Mouse (Mus musculus) left cerebral cortex, adult 11 months (tissue): ENCODE measurements at regions not wholly inside any gene's neighbourhood (a gene's known extent, or its start where the extent isn't known, plus 50 kb on each side); places are given as distances from the start of the nearest gene placed in this dataset.

Experiments
- DNase-seq: peaks from one replicate; pipeline ENCODE4 v3.0.0; 2022; ENCODE audit warnings: low spot score

DNA sequence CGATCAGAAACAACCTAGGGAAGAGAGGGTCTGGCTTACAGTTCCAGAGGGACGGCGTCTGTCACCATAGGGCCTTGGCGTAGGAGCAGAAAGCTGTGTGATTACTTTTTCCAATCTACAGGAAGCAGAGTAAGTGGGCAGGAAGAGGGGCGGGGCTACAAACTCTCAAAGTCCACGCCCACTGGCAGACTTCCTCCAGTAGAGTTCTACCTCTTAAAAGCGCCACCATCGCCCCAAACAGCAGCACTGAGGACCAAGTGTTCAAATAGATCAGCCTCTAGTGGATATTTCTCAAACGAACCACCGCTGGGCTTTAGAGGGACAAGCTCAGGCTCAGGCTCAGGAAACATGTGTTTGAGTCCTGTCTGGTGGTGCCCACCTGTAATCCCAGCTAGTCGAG is 231.2 kb upstream of the Msx2 start:
- DNase-seq, result no peak

DNA sequence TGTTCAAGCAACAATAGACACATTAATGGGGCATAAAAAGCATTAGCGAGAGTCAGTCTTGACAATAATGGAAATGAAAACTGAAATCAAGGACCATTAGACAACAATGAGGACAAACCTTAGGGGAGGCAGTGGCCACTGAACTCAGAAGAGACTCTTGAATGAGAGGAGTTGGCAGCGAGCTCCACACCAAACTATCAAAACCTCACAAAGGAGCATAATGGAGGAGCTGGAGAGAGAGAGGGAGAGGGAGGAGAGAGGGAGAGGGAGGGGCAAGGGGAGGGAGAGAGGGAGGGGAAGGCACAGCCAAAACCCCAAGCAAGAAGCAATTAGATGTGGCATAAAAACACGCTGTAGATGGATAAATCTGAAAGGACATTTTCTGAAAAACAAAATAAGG is 227.4 kb upstream of the Msx2 start:
- DNase-seq, result no peak

DNA sequence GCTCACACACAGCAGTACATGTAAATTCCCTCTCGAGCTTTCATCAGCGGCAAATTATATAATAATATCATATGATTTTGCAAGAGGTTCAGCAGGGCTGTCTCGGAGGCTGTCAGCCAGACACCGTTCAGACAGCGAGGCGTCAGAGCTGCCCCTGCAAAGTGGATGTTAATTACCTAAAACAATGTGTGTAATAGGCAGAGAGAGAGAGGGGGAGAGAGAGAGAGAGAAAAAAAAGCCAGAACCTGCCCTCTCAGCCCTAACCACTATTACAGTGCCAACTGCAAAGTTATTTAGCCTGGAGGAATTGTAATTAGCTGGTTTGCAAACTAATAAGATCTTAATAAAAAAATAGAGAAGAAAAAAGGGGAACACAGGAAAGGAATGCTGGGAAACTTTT is 225.1 kb upstream of the Msx2 start:
- DNase-seq, result no peak

DNA sequence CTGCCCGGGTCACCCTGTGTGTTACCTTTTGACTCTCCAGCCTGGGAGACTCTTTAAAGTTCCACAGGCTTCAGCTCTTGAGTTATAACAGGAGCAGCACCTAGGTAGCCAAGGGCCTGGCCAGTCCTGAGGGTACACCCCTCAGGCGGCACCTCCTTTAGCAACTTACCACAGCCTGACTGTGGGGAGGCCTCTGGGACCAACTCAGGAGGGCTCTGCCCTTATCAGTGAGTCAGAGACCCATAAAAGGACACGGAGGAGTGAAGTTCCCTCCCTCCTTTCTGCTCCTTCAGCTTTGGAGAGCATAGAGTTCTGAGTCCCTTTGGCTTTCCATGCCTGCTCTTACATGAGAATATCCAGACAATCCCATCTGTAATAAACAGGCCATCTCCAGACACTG is 222.5 kb upstream of the Msx2 start:
- DNase-seq, result no peak

DNA sequence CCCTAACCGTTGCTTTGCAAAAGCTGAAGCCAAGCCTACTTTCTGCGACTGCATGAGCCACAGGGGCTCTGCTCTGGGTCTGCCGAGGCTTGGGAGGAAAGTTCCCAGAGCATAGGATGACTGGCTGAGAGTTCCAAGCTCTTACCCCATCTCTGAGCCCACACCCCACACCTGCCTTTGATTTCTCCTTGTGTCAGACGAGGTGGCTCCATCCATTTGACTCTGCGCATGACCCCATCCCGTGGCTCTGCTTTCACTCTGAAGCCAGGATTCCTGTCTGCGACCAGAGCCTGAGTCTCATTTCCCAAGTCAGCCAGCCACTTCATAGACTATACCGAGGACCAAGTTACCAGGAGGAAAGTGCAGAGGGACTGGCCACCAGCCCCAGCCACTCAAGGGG is 216.1 kb upstream of the Msx2 start:
- DNase-seq, result no peak

DNA sequence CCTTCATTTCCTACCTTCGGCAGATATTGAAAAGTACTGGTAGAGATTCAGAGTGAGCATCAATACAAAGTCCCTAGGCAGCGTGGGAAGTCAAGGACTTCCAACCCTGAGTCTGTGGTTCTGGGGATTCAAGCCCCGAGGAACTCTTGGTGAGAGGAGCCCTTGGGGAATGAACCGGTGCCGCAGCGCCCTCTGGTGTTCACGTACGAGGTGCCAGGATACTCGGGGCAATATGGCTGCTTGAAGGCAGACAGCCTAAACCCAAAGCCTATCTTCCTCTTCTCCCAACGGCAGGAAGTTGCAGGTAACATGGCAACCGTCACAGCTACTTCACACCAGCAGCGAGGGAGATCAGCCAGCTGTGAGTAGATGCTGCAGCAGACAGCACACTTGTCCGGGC is 215.6 kb upstream of the Msx2 start:
- peak; percentile 66 for DNase-seq

DNA sequence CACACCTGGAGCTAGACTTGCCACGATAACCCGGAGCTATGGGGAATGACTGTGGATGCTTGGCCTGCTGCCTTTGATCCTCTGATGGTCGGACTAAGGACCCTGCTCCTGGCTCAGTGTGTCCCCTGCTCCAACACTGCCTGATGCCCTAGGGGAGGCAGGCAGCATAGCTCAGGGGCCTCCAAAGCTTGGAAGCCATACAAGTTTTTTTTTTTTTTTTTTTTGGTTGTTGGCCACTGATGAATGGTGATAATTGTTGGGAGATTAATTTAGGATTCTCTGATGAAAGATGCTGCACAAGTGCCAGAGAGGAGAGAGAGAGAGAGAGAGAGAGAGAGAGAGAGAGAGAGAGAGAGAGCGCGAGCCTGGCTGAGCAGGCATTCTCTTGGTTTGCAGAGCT is 211.6 kb upstream of the Msx2 start:
- DNase-seq, result no peak

DNA sequence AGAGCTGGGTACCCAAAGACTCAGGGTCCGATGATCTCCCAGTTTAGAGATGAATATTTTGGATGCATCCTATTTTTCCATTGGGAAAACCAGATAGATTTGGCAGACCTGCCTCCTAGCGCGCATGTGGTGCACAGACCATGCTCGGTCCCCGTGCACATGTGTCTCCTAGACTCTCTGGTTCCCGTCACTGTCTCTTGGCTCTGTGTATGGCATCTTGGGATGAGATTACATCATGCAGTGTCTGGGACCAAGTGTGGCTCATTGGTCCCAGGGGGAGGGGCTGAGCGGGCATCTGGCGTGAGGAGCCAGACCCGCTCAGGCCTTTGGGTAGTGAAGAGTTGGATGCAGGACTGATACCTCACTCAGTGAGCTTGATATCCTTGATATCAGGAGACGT is 204.3 kb upstream of the Msx2 start:
- DNase-seq, result no peak

DNA sequence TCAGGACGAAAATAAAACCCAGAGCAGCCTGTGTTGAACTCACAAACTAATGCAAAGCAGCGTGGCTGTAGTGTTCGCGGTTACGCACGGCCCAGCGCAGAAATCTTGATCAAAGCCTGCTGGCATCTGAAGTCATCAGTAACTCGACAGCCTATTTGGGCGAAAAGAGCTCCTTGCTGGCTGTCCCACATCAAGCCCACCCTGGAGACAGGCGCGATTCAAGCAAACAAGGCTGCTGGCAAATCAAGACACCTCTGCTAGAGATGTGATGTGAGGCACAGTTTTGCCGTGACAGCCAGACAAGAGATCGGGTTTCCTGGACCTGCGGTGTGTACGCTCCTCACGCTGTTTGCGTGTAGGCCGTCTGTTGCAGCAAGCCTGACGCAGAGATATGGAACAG is 197.5 kb upstream of the Msx2 start:
- no peak for DNase-seq

DNA sequence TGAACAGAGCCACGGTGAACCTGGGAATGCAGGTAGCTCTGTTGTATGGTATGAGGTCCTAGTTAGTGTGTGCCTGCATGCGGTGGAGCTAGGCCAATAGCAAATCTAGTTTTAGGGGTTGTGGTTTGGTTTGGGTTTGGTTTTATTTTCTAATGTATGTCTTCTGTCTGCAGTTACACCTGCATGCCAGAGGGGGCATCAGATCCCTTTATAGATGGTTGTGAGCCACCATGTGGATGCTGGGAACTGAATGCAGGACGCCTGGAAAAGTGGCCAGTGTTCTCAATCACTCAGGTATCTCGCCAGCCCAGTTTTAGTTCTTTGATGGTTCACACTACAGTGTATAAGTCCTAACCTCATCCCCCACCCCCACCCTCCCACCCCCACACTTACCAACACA is 194.6 kb upstream of the Msx2 start:
- DNase-seq, result no peak

DNA sequence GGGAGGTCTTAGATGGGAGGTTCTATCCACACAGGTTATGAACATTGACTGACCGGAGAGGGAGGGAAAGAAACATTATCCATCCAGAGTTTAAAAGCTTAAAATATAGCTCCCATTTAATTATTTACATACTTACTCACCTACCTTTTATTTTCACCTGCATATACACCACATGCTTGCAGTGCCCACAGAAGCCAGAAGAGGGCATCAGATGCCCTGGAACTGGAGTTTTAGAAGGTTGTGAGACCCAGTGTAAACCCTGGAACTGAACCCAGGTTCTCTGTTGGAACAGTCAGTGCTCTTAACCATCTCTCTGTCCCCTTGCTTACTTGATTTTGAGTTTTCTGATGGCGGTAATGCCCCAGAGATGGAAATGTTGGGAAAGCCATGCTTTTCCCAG is 192.7 kb upstream of the Msx2 start:
- no peak for DNase-seq

DNA sequence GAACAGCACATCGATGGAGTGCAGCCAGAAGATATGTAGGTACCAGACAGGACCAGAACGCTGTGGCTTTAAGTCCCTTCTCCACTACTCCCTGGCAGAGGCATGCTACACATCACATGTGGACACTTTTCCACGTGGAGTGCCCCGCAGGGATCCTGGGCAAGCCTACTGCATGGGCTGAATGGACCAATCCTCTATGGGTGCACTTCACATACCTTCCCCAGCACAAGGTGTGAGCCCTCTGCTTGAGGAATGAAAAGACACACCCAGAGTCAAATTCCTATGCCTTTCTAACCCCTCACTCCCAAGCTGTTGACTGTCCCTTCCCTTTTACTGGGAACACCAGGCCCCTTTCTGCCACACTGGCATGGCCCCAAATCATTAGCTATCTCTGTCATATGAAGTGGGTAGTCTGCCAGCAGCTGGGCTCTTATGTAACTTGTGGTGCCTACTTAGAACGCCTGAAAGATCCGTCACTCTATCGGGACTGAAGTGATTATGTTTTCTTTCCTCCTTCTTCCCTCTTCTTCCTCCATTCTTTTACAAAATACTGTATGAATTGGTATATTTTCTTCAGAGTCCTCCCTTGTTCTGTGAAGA is 191.9 kb upstream of the Msx2 start:
- no peak for DNase-seq

DNA sequence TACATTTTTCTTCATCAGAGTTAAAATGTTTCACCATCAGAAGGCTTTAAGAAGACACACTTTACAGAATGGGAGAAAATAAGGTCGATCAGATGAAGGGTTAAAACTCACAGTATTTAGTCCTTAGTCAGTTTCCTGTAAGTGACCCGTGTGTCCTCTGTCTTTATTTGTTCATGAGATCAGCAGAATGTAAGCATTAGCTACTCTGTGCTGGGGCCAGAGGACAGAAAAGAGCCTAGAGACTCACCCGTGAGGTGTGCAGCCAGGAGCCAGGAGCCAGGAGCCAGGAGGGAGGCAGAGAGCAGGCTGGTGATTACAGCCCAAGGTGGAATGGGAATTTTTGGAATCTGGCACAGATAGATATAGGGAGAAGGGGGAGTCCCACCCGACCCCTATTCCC is 180.0 kb upstream of the Msx2 start:
- DNase-seq, result no peak

DNA sequence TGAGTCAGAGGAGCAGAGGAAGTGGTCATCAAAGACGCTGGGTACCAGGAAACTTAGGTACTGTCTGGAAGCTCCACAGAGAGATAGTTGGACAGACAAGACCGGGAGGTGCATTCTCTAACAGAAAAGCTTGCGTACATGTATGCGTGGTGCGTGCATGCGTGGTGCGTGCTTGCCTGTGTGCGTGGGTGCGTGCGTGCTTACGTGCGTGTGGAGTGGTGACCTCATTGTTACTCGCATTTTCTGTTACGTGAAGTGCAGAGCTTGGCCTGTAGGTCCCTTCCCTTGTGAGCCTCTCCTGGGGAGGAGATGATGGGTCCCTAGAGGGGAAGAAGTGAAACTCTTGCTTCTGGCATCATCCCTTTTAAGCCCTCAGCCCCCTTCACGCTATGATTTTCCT is 175.5 kb upstream of the Msx2 start:
- no peak for DNase-seq

DNA sequence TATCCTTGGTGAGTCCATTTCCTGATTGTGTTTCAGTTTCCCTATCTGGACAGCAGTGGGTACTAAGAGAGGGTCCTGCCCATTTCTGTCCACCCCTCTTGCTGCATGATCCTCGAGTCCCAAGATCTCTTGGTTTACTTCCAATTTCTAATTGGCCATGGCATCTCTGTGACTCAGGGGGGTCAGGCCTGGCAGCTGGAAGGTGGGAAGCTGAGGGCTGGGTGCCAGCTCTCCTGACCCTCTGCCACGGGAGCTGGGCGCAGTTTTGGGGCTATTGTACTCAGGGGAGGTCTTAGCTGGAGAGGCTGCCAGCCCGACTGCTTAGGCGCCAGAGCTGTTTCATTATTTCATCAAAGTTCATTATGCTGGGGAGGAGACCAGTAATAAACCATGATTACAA is 169.7 kb upstream of the Msx2 start:
- DNase-seq, result no peak

DNA sequence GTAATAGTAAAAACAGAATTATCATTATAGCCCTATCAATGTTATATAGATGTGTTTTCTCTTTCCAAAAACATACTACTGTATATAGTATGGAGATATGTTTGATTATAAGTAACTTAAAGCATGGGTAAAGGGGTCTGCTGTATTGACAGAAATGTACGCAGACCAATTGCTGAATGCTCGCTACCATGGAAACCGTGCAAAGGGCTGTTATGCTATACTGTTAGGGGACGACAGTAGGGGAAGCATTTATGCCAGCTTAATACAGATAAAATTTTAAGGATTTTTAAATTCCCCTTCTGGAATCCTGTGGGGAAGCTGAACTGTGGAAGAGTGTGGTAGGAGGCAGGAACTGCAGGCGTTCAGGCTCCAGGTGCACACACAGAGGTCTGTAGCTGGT is 166.7 kb upstream of the Msx2 start:
- no peak for DNase-seq

DNA sequence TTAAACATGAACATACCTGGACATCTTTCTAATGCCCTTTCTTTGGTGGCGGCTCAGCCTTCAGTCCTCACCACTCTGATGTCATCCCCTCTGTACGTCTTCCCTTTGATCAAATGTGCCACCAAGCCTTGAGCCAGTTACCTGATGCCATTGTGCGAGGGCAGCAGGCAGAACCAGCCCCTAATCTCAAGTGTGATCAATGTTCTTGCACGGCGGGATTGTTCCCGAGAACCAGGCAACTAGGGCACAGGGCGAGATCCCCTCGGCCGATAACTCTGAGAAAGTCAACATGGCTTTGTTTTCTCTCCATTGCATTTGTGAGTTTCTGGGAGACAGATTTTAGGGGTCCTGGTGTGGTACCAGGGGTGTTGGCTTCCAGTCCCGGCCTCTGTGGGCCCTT is 166.2 kb upstream of the Msx2 start:
- no peak for DNase-seq

DNA sequence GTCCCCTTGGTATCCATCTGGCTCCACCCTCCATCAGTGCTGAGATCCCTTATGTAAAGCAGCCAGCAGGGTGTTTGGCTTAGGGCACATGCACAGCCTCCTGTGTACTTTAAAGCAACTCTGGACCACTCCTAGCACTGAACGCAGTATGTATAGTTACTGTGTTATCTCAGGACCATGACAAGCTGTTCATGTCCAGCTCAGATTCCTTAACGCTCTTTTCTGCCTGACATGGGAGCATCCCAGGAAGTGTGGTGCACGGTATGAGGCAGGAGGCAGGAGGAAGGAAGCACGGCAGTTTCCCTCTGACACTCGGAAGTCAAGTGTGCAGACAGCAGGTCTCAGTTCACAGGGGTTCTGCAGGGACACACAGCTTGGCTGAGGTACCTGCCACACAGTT is 163.1 kb upstream of the Msx2 start:
- no peak for DNase-seq

DNA sequence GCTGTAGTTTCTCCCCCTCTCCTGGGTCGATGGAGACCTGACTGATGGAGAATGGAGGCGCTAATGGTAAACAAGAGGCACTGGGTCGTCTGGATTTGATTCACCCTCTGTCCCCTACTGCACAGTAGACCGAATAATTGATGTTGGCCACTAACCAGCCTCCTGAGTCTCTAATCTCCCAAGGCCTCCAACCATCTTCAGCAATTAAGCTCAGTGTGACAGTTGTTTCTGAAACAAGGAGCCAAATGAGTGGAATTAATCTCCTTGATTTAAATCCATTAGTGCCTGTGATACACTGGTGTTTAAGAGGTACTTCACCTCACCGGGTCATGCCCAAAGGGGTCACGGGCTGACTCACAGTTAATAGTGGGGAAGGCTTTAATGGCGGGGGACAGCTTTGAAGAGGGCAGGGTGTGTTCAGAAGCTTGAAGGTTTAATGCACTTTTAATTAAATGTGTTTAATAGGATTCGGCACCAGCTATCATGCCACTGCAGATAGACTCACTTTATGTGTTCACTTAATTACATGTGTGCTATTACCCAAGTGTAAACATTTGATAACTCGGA is 161.8 kb upstream of the Msx2 start:
- no peak for DNase-seq

DNA sequence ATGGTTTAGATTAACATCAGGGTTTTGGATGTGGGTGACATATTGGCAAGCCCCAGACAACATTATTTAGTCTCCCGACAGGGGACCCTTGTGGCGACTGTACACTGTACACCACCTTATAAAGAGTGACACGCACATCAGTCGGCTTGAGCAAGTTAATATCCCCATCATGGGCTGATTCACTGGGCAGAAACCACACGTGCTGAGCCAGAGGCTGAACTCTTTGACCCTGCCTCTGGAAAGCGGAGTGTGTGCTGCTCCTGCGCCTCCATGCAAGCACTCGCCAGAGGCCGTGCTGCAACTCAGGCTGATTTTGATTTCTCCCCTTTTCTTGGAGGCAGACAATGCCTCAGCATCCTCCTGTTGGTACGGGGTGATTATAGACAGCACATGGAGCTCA is 125.2 kb upstream of the Msx2 start:
- DNase-seq, result no peak

DNA sequence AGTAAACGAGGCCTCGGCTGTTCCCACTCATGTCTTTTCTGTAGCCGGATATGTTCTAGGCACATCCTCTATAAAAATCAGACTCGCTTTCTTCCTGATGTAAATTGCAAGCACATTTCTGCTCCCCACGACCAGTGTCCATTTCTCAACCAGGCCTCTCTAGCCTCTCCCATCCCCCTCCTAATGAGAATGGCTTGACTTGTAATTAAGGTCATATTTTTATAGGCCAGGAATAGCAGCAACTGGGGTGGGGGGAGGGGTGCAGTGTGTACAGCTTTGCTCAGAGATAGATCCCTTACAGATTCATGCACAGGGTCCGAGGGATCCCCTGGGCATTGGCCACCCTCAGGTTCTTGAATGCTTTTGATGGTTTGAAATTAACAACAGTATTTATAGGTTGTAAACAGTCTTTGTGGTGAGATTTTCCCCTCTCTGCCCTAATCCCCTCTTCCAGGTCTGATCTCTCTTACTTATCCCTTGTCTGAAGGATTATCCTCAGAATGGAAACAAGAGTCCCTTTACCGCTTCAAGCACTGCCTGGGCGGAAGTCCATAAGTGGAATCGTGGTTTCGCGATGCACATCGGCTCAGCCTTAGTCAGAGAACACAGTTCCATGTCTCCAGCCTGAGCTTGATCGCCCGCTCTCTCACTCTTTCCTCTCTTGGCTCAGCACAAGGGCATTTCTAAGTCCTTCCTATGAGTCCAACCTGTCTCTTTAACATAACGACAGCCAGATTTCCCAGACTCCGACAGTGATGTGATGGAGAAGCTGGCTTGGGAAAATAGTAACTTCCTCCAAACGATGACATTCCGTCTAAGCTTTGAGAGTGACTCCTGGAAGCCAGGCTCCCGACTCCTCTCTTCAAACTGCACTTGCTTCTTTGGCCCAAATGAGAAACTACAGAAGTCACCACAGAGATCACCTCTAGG is 124.3 kb upstream of the Msx2 start:
- DNase-seq, result no peak

DNA sequence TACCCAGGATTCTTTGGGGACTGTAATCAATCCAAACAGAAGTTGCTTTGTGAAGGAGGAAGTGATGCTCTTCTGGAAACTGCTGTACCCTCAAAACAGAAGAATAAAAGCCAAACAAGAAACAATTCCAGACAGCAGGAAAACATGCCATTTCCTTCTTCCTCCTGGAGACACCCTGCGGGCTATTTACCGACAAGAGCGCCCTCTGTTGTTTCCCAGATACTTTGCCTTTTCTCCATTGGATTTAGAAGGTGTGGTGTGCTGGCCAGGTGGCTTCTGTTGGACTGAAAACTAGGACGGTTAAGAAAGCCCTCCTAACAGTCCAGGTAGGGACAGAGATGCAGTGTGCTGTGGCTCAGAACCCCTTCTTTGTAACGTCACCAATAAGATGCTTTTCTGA is 119.9 kb upstream of the Msx2 start:
- DNase-seq, result no peak

DNA sequence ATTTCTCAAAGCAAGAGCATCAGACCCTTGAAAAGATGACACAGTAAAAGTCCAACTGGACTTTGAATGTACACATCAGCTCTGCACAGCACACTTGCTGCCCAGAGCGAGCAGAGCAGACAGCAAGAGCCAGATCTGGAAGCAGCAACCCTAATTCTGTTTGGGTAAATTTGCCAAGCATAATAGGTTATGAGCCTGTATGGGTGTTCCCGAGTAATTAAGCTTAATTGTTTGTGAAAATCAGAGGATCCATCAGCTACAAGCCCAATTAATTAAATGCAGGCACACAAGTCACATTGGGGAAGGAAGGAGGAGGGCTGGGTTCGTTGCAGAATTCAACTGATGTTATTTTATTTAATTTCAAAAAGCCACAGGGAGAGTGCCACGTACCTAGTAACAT is 113.9 kb upstream of the Msx2 start:
- no peak for DNase-seq
